Mouse (Mus musculus) C2C12 (cell line): ENCODE data around the gene Hhipl2. TPM values are rescaled to one million over a fixed set of nuclear protein-coding genes. Genes with fewer than 3 reads are reported as not detected.

Source experiments
- H3K27me3 ChIP-seq: one replicate; pipeline ENCODE4 v1.6.1; 2011; ENCODE audit not compliant: control insufficient read depth, insufficient read depth, insufficient read length
- H3K36me3 ChIP-seq: one replicate; pipeline ENCODE4 v1.6.1; 2011; ENCODE audit not compliant: control insufficient read depth, insufficient read depth
- H3K4me3 ChIP-seq: one replicate; pipeline ENCODE4 v1.5.1; 2011; ENCODE audit warnings: mild to moderate bottlenecking, control low read depth; ENCODE audit not compliant: poor library complexity, insufficient read depth, severe bottlenecking
- H3K79me2 ChIP-seq: one replicate; pipeline ENCODE4 v1.6.1; 2011; ENCODE audit not compliant: control insufficient read depth, insufficient read depth
- H3K79me3 ChIP-seq: one replicate; pipeline ENCODE4 v1.6.1; 2011; ENCODE audit warnings: low read depth, control low read depth
- H3ac ChIP-seq: one replicate; pipeline ENCODE3; 2011; ENCODE audit warnings: low read depth; ENCODE audit not compliant: control insufficient read depth, insufficient read length
- CEBPB ChIP-seq: IDR thresholded peaks from one replicate; pipeline ENCODE4 v1.6.1; 2011; ENCODE audit warnings: low read depth, mild to moderate bottlenecking, control low read depth, moderate library complexity
- CTCF ChIP-seq: IDR thresholded peaks from one replicate; pipeline ENCODE4 v1.5.1; 2011; ENCODE audit not compliant: control insufficient read depth, insufficient read depth, insufficient read length
- FOSL1 ChIP-seq: IDR thresholded peaks from one replicate; pipeline ENCODE4 v1.8.0; 2011; ENCODE audit warnings: mild to moderate bottlenecking, low read length; ENCODE audit not compliant: poor library complexity, insufficient read depth, severe bottlenecking
- MAX ChIP-seq: IDR thresholded peaks from one replicate; pipeline ENCODE4 v1.6.1; 2011; ENCODE audit warnings: mild to moderate bottlenecking, control low read depth
- MYOD1 ChIP-seq: IDR thresholded peaks from one replicate; pipeline ENCODE4 v1.6.1; 2011; ENCODE audit warnings: low read depth; ENCODE audit not compliant: control insufficient read depth, insufficient read length
- MYOG ChIP-seq: IDR thresholded peaks from one replicate; pipeline ENCODE4 v1.6.1; 2011; ENCODE audit not compliant: control insufficient read depth, insufficient read length; ENCODE audit errors: extremely low read depth
- USF1 ChIP-seq: IDR thresholded peaks from one replicate; pipeline ENCODE4 v1.6.1; 2011; ENCODE audit warnings: low read depth, mild to moderate bottlenecking, control low read depth, moderate library complexity
- long read RNA-seq, 2 experiments: library from polyadenylated mRNA; unstranded; transcript quantifications; one replicate each; pipeline ENCODE4 v2.0.0; 2019 to 2020
- polyA plus RNA-seq: library from polyadenylated mRNA; unstranded; fragments of >200 nt; fragmentation: generic; extraction: Trizol; gene quantifications from one replicate; pipeline ENCODE4 v1.2.1, GENCODE M21; 2012; ENCODE audit warnings: missing spikeins

The Hhipl2 gene
- 0.07 TPM for polyA plus RNA-seq
- long read RNA-seq, experiment 1 = 0 reads
- long read RNA-seq, experiment 2 = 0 reads

DNA sequence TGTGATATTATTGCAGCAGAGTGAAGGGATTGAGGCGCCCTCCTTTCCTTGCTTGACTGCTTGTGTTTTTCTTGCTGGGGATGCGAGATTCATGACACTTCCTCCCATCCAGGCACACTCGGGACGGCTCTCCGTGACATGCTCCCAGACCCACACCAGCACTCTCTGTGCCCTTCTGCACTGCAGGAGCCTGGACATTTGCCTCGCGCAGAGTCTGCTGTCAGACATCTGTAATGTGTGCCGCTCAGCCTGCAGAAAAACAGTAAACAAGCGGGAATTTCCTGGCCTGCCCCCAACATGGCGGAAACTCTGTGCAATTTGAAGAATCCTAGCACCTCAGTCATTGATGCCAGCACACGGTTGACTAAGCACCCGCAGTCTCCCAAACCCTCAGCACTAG lies at the start of gene Hhipl2:
Hhipl2 (plus strand) TSS at position 343 of the 400 bp plus-strand sequence.
- no peaks in the 10 kb centered on the region for H3K79me3 ChIP-seq
- no peak within 1 kb of the TSS for H3K4me3 ChIP-seq
- no peaks in the 10 kb centered on the region for H3K27me3 ChIP-seq
- no peaks in the 10 kb centered on the region for H3K36me3 ChIP-seq
- H3ac ChIP-seq = no peak within 1 kb of the TSS
- TF ChIP-seq CTCF = no peak
- no peak for TF ChIP-seq FOSL1
- TF ChIP-seq CEBPB = no peak
- no peak for TF ChIP-seq USF1
- no peak for TF ChIP-seq MYOG
- no peaks in the 10 kb centered on the region for H3K79me2 ChIP-seq

DNA sequence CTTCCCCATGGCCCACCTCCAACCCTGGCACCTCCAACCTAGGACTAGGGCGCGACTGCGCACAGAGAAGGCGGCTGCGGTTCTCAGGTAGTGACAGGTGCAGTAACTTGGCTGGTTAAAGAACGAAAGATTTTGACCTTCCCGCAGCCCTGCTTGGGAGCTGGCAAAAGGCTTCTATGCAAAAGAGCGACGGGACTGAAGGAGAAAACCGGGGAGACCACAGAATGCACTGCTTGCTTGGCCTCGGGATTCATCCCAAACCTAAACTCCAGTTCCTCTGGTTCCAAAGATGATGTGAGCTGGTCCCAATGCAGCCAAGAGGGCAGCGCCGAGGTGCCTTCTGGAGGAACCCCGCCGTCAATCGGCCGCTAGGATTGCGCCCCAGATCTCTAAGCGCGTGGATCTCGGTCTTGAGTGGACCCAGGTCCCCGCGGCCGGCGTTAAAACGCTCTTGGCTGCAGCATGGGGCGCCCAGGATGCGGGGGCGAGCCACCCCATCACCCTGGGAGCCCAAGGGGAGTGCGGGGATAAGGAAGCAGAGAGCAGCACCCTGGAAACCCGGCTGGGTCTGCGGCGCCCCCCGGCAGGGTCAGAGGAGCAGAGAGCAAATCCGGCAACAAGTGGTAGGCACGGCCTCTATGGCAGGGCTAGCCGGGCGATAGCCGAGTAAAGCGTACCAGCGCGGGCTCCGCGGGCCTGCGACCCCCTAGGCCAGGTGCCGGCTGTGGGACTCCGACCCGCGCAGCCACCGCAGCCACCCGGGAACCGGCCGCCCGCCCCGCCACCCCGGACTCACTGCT lies 49.2 kb upstream of the Hhipl2 start:
- Histone ChIP-seq H3K79me2 (peaks cover 36% of the 10 kb centered on the region), H3K36me3 (peaks cover 17% of the 10 kb centered on the region), H3K79me3 (peaks cover 8% of the 10 kb centered on the region), H3ac (peak overlapping the region; percentile 76), H3K27me3 (no peaks in the 10 kb centered on the region), H3K4me3 (peak overlapping the region; percentile 78)
- TF ChIP-seq CEBPB (no peak), MYOD1 (no peak), MAX (no peak), FOSL1 (no peak)

DNA sequence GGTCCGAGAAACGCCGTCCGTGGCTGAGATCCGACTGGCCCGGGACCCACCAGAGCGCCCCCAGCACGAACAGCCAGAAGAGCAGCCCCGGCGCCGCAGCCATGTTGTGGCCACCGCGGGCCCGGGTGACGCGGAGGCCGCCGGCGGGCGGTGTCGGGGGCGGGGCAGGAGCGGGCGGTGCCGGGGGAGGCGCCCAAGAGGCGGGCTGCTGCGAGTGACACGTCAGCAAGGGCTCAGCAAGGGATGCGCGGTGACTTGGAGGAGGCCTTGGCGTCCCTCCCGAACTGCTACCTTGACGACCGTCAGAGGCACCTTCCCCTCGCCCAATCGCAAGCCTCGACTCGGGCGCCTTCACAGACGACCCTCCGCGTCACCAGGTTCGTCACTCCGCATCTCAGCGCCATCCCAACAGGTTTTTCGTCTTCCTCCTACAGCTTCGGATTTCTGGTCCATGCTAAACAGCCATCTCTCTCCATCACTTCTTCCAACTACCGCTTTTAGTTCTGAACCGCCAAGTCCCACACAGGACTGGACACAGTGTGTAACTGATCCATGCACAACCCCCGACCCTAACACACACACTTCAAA lies 48.5 kb upstream of the Hhipl2 start, which contains the start of gene Mia3:
Mia3 (minus strand) TSS at position 127 of the 588 bp plus-strand sequence.
- H3K36me3 ChIP-seq = peaks cover 10% of the 10 kb centered on the region
- no peaks in the 10 kb centered on the region for H3K27me3 ChIP-seq
- no peak for TF ChIP-seq CEBPB
- TF ChIP-seq MAX = no peak
- no peak for TF ChIP-seq FOSL1
- no peak for TF ChIP-seq CTCF
- no peak for TF ChIP-seq MYOG
- no peak for TF ChIP-seq MYOD1
- TF ChIP-seq USF1 = no peak
- H3K79me3 ChIP-seq = peaks cover 8% of the 10 kb centered on the region
- peak within 1 kb of the TSS; percentile 76 for H3ac ChIP-seq
- H3K79me2 ChIP-seq = peaks cover 36% of the 10 kb centered on the region
- peak within 1 kb of the TSS; percentile 78 for H3K4me3 ChIP-seq

DNA sequence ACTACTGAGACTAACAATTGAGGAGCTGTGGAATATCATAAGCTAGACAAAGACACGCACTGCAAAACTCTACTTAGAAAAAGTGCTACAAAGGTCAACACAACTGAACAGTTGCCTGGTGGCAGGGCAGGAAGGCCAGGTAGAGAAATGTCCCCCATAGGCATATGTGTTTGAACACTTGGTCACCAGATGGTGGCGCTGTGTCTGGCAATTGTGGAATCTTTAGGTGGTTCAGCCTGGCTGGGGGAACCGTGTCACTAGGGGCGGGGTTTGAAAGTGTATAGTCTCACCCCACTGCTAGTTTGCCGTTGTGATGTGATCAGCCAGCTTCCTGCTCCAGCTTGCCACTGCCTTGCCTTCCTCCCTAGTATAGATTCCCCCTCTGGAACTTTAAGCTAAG lies 43.3 kb upstream of the Hhipl2 start:
- no peaks in the 10 kb centered on the region for H3K27me3 ChIP-seq
- H3K79me3 ChIP-seq = no peaks in the 10 kb centered on the region
- no peaks in the 10 kb centered on the region for H3K36me3 ChIP-seq
- H3ac ChIP-seq = no peak overlapping the region
- no peaks in the 10 kb centered on the region for H3K79me2 ChIP-seq
- TF ChIP-seq CTCF (no peak), USF1 (no peak), CEBPB (no peak), MYOD1 (no peak), MAX (no peak), MYOG (no peak), FOSL1 (no peak)
- no peak overlapping the region for H3K4me3 ChIP-seq

DNA sequence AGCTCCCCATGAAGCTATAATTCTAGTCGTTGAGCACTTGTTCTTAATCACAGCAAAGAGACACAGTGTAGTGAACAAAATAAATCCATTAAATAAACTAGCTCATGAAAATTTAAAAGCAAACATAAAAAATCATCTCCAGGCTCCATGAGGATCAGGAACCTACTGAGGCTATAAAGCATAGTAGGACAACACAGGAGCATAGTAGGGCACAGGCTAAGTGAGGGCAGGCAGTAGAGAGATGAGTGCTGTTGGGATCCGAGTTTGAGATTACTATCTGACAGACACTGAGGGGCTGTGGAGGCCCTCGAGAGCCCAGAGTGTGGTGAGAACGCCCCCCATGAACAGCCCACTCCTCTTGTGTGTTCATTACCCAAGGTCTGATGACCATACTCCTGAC lies 41.0 kb upstream of the Hhipl2 start:
- Histone ChIP-seq H3K36me3 (no peaks in the 10 kb centered on the region), H3K27me3 (no peaks in the 10 kb centered on the region), H3ac (no peak overlapping the region), H3K79me3 (no peaks in the 10 kb centered on the region), H3K4me3 (no peak overlapping the region), H3K79me2 (no peaks in the 10 kb centered on the region)
- TF ChIP-seq USF1 (no peak), MYOD1 (no peak), MYOG (no peak), MAX (no peak), FOSL1 (no peak), CTCF (no peak), CEBPB (no peak)
